Mouse (Mus musculus) Muller cell, postnatal 12 days (primary cell): ENCODE results near the gene Ercc2.
A peak's percentile ranks its signal among the peaks of the same experiment; 100 is the strongest.

Experiments used
- DNase-seq: peaks from one replicate; pipeline ENCODE4 v3.0.0-alpha.2; 2015; ENCODE audit errors: inconsistent ontology term

Gene Ercc2

GRCm38 (mm10) chr7:19405417-19405816 lies 23.6 kb downstream of the Ercc2 start:
- peak; percentile 85 for DNase-seq

GRCm38 (mm10) chr7:19409753-19410152 lies 27.9 kb downstream of the Ercc2 start:
- no peak for DNase-seq

- DNase-seq: no peak
These were observed 29.0 kb downstream of the Ercc2 start for GRCm38 (mm10) chr7:19410766-19411344.

- DNase-seq: no peak
These were observed 30.0 kb downstream of the Ercc2 start for GRCm38 (mm10) chr7:19411783-19412182.

GRCm38 (mm10) chr7:19413525-19413924 lies 31.7 kb downstream of the Ercc2 start:
- no peak for DNase-seq

- DNase-seq: no peak
These were observed 34.8 kb downstream of the Ercc2 start for GRCm38 (mm10) chr7:19416590-19416989.

GRCm38 (mm10) chr7:19420121-19420520 lies 38.3 kb downstream of the Ercc2 start:
- DNase-seq: no peak

GRCm38 (mm10) chr7:19420821-19421636 lies 39.2 kb downstream of the Ercc2 start:
- peak; percentile 91 for DNase-seq

- DNase-seq: no peak
These were observed 41.3 kb downstream of the Ercc2 start for GRCm38 (mm10) chr7:19423083-19423482.

- DNase-seq: no peak
These were observed 42.2 kb downstream of the Ercc2 start for GRCm38 (mm10) chr7:19424051-19424450.

GRCm38 (mm10) chr7:19426349-19426748 lies 44.5 kb downstream of the Ercc2 start:
- no peak for DNase-seq

- DNase-seq: no peak
These were observed 45.1 kb downstream of the Ercc2 start for GRCm38 (mm10) chr7:19426888-19427287.

GRCm38 (mm10) chr7:19427999-19428650 lies 46.3 kb downstream of the Ercc2 start:
- no peak for DNase-seq

DNA sequence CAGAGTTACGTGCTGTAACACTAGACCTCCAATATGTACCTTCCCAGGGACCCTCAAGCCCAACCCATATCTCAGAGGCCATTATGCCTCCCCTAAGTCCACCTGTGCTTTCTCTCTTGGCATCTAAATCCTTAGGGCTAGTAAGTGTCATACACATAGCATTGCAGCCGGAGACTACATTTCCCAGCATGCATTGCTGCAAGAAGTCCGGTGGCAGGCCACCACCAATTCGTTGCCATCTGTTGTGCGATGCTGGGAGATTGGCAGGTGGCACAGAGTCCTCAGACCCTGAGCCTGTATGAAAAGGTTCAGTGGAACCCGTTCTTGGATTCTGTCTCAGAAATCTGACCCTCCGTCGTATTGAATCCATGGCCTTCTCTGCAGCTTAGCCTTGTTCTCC lies 47.9 kb downstream of the Ercc2 start:
- DNase-seq: no peak

GRCm38 (mm10) chr7:19430402-19430801 lies 48.6 kb downstream of the Ercc2 start:
- no peak for DNase-seq

- no peak for DNase-seq
These were observed 50.7 kb downstream of the Ercc2 start for GRCm38 (mm10) chr7:19432475-19432874.

- DNase-seq: no peak
These were observed 54.5 kb downstream of the Ercc2 start for GRCm38 (mm10) chr7:19436276-19436675.

DNA sequence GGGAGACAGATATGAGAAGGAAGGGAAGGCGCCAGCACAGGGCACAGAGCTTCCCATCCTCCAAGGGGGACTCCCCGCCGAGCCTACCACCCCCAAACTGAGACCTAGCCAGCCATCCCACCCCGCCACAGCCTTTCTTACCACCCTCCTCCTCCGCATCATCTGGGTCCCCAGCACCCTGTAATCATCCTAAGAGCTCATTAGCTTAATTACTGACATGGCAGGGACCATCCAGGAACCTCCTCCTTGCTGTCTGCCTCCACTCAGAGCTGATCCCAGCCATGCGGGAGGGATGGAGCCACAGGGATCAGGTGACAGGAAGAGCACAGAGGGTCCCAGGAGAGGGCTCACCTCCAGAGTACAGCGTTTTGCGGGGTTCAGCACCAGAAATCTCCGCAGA lies 55.2 kb downstream of the Ercc2 start:
- no peak for DNase-seq

- no peak for DNase-seq
These were observed 59.8 kb downstream of the Ercc2 start for GRCm38 (mm10) chr7:19441448-19442091.

- DNase-seq: peak; percentile 56
These were observed 61.5 kb downstream of the Ercc2 start for GRCm38 (mm10) chr7:19443344-19443743.

- no peak for DNase-seq
These were observed 63.0 kb downstream of the Ercc2 start for GRCm38 (mm10) chr7:19444801-19445200.
